Mouse (Mus musculus) skeletal muscle tissue, adult 2 months (tissue): ENCODE measurements around the gene Mapk8ip1.
"Not testable (repeated sequence)": the region's sequence is repeated elsewhere in the genome, so short reads cannot be mapped to it uniquely, and the experiment has no call there.

Experiments used
- DNase-seq: peaks from one replicate; pipeline ENCODE4 v3.0.0-alpha.2; 2012; ENCODE audit warnings: low read depth, low spot score

The Mapk8ip1 gene

GRCm38 (mm10) chr2:92425366-92425765 is 24.3 kb upstream of the Mapk8ip1 start:
- DNase-seq = no peak

DNA sequence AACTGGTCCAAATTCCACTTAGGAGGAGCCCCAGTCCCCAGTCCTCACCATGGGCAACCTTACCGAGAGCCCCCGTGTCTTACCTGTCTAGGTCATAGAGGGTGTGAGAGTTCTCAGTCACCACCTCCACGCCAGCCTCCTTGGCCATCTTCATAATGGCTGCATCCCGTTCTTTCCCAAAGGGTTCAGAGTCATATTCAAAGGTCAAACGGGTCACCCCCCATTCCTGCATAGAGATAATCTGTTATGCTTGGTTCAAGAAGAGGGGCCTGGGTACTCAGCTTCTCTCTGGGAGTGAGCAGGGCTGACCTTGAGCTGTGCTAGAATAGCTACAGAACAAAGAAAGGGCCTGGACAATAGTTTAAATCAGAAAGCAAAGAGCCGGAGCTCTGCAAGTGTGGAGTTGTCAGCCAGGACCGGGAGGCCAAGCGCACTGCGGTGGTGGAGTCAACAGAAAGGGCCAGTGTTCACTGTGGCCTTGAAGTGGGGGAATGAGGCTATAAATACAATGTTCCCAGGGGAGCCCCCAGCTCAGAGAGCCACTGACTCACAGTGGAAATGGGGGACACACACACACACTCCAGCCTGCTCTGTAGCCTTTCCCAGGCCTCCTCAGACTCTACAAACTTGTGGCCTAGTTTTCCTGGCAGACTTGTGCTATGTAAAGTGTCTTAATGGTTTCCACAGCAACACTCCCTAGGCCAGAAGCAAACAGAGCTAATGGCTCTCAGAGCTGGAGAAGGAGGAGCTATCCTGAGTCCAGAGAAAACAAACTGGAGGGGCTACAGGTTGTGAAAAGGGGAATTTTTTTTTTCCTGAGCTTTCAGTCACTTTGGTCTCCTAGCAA is 23.6 kb upstream of the Mapk8ip1 start:
- peak; percentile 86 for DNase-seq

DNA sequence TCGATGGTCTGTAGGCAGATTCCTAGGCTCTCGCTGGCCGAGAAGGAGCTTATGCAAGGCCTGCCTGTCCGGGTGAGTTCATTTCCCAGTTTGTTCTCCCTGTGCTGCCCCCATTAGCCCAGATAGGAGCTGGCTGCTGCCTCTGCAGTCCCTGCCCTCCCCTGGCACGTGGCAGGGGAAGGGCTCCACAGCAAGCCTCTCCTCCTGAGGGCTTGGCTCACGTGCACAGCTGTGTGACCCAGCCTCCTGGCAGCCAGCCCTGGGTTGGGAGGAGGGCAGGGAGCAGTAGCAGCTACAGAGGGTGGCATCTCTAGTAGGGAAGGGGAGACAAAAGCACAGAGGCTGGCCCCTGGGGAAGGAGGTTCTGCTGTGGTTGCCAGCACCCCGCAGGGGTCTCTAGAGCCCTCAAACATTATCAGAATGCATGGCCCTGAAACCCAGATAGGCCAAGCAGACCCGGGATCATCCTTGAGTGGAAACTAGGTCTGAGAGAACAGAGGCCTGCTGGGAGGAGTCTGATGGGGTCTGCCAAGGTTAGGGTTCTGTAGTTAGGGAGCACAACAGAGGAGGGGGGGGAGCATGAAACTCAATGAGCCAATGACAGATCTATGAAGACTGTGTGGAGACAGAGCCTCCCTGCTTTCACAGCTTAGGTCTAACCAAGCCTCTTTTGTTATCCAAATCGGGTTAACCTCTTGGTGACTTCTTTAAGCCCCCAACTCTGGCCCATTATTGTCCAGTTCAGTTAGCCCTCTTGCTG is 22.8 kb upstream of the Mapk8ip1 start:
- peak; percentile 99 for DNase-seq

GRCm38 (mm10) chr2:92423156-92423555 is 22.1 kb upstream of the Mapk8ip1 start:
- DNase-seq = no peak

DNA sequence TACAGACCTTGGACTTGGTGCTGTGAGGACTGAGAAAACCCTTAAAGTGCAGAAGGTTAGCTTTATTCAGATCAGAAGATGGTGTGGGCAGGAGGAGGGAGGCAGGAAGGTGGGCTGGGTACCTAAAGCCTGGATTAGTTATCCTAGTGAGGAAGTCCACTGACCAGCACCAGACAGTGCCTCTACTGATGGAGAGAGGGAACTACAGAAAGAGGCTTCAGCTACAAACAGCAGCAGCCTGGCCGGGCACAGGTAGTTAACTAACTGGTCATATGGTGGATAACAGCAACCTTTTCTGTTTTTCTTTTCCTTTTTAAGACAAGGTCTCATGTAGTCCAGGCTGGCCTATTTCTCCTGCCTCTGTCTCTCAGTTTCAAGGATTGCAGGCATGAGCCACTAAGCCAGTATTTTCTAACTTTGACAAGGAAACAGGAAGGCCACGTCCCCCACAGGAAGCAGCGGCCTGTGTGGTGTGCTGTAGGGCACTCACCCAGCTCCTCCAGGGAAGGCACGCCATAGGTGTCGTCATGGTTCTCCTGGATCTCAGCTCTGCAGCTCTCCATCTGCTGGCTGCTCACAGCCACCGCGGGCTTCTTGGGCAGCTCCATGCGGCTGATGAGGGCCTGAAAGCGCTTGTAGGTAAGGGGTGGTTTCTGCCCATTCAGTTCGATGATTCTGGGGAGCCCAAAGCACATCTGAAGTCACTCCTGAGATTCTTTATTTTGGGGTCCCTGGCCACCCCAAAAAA is 21.5 kb upstream of the Mapk8ip1 start:
- no peak for DNase-seq

DNA sequence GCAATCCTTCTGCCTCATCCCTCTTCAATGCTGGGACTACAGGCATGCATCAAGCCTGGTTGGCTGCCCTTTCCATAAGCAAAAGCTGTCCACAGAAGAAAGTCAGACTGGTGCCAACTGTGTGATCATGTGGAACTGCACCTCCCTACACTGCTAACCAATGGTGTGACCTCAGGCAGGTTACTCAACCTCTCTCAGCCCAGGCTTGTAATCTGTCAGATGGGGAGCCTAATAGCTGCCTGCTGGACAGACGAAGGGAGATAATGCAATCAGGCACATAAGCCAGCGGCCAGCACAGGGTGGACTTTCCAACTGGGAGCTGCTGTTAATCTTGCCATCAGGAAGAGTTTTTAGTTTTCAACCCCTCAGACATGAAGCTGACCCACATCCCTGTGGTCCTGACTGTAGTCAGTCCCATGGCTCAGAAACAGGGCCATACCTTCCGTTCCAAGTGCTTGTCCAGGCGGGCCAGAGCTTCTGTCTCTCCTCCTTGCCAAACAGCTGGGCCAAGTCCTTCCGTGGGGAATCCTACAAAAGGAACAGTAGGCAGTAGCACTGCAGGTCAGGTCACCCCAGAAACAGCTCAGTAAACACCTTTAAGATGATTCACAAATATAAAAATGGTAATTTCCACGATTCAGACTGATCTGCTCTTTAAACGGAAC is 20.8 kb upstream of the Mapk8ip1 start:
- no peak for DNase-seq

GRCm38 (mm10) chr2:92411705-92412104 is 10.6 kb upstream of the Mapk8ip1 start:
- no peak for DNase-seq

DNA sequence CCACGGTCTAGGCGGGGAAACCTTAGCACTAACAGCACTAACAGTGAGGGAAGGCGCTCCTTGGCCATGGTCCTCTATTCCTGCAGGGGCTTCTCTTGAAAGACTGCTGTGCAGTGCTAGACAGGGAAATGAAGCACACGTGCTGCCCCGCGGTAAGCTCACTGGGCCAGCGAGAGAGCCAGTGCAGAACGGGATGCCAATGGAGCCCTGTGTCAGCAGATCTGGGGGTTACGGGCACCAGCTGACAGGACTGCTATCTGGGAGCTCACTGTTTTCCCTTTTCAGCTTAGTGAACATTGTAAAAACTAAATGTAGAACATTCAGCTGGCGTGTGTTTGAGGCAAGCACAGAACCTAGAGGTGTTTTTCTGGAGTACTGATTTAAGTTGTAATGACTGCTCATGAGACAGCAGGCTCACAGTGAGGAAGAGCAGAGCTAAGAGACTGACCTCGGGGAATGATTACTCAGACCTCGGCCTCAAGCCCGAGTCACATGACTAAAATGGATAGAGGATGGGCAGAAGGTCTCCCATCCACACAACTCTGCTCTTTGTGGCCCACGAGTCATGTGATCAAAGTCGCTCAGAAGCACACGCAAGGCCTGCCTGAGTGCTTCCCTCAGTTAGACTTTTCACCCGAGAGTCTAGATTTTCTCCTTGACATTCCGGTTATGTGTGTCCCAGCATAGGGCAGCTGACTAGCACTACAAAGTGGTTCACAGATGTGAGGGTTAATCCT is 7.4 kb upstream of the Mapk8ip1 start:
- DNase-seq = no peak

- no peak for DNase-seq
Measured at GRCm38 (mm10) chr2:92405687-92406086, 4.6 kb upstream of the Mapk8ip1 start.

DNA sequence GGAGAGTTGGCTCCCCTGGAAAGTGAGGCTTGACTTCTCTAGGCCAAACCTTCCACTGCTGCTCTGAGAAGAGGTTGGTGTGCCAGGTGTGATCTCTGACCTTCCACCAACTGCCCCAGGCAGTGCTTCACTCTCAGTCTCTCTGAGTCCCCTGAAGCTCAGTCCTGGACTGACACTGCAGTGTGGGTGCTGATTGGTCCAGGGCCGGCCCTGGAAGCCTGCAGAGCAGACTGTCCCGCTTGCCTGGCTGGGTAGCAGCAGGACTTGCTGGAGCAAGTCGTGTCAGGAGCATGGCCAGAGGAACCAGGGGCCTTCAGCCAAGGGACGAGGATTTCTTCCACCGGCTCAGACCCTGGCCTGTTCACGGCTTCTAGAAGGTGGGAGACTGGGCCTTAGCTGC is 3.7 kb upstream of the Mapk8ip1 start:
- DNase-seq = no peak

GRCm38 (mm10) chr2:92403776-92404319 is 2.8 kb upstream of the Mapk8ip1 start:
- DNase-seq = no peak

DNA sequence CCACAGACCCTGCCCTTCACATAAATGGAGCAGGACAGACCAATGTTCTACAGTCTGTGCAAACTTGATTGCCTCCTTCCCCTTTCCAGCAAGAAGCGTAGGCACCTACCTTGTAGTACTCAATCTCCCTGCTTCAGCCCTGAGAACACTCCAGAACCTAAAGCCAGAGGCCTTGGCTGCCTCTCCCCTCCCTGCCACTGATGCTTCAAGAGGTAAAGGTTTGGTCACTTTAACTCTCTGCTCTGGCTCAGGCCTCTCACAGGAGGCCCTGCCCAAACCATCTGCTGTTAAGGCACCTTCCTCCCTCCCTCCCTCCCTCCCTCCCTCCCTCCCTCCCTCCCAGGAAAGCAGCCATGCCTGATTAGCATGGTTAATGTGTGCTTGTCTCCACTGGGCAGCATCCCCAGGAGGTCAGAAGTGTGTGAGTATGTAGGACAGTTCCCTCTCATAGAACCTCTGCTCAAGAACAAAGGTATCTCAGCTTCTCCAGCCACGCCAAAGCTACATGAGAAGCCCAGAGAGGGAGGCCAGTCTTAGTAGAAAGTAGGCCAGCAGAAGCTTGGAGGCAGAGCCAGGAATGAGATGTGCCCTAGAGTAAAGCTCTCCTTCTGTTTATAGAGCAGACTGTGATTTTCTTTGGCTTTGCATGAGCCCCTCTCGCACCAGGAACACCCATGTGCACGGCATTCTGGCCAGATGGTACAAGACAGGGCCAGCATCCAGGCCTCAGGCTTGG is 1.7 kb upstream of the Mapk8ip1 start:
- DNase-seq = no peak

- no peak for DNase-seq
Measured at GRCm38 (mm10) chr2:92400682-92401081, 381 bp downstream of the Mapk8ip1 start.

GRCm38 (mm10) chr2:92399877-92400276 is 1.2 kb downstream of the Mapk8ip1 start:
- DNase-seq = not testable (repeated sequence)

GRCm38 (mm10) chr2:92397436-92397835 is 3.6 kb downstream of the Mapk8ip1 start:
- no peak for DNase-seq

DNA sequence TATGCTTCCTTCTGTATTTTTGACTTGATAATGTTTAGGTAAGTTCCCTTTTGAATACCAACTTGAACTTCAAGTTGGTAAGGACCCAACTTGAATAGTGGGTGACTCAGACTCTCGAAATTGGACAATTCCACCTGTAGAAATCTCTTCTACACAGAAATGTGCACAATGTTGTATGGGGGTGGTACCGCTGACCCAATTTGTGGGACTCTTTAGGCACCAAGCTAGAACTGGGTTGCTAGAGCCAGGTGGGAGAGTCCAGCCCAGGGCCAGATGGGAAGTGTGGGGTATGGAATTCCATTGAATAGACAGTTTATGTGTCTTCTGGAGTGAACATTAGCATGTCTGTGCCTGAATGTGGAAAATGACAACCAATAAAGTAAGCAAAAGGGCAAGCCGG is 5.5 kb downstream of the Mapk8ip1 start:
- DNase-seq = no peak

- no peak for DNase-seq
Measured at GRCm38 (mm10) chr2:92392318-92393264, 8.5 kb downstream of the Mapk8ip1 start.

DNA sequence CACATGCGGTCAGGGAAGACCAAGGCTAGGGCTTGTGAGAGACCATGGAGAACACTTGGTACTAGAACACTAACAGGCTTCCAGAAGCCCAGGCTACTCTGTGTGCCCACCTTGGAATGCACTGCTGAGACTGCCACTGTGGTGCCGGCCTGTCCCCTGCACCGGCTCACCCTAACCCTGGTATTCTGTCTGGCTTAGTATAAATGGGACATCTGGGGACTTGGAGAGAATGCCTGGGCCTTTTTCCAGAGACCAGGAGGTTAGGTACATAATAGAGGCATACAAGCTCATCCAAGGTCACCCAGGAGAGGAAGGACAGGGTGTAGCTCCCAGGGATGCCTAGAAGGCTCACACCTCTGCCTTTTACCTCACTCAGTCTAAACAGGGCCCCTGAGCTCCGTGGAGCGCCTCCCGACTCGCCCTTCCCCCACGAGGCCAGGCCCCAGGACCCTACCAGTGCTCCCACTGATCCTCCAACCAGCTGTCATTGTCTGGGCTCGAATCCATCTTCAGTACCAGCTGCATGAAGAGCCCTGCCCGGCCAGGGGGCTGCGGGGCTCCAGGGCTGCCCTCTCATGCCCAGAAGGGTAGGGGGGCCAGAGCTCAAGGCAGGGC is 9.3 kb downstream of the Mapk8ip1 start:
- DNase-seq = no peak
